Mouse (Mus musculus) embryonic facial prominence, embryonic 15.5 days (tissue): ENCODE results near the gene Tmem209. TPM values are rescaled to one million over a fixed set of nuclear protein-coding genes. Genes with fewer than 3 reads are reported as not detected.
A peak's percentile ranks its signal among the peaks of the same experiment; 100 is the strongest.

Experiments
- ATAC-seq: fragments of 200-750 bp; cut with Nextera tagmentation; 2 replicates; pipeline ENCODE4 v1.8.0; 2017; ENCODE audit warnings: low read depth, moderate TSS enrichment; ENCODE audit not compliant: insufficient number of reproducible peaks, low FRiP score, low TSS enrichment
- H3K27ac ChIP-seq: fragments of 300-500 bp; sonication (generic); replicated peaks from 2 replicates; pipeline ENCODE4 v1.5.1; 2015; ENCODE audit warnings: mild to moderate bottlenecking, inconsistent platforms
- H3K27me3 ChIP-seq: fragments of 300-500 bp; sonication (generic); 2 replicates; pipeline ENCODE4 v1.6.1; 2015; ENCODE audit warnings: inconsistent platforms
- H3K36me3 ChIP-seq: fragments of 300-500 bp; sonication (generic); 2 replicates; pipeline ENCODE4 v1.6.1; 2015; ENCODE audit warnings: mild to moderate bottlenecking, inconsistent platforms
- H3K4me1 ChIP-seq: fragments of 300-500 bp; sonication (generic); 2 replicates; pipeline ENCODE4 v1.6.1; 2015; ENCODE audit warnings: inconsistent platforms
- H3K4me2 ChIP-seq: fragments of 300-500 bp; sonication (generic); replicated peaks from 2 replicates; pipeline ENCODE4 v1.6.1; 2015; ENCODE audit warnings: mild to moderate bottlenecking, inconsistent platforms
- H3K4me3 ChIP-seq: fragments of 300-500 bp; sonication (generic); replicated peaks from 2 replicates; pipeline ENCODE4 v1.5.1; 2015; ENCODE audit warnings: mild to moderate bottlenecking, inconsistent platforms
- H3K9ac ChIP-seq: fragments of 300-500 bp; sonication (generic); 2 replicates; pipeline ENCODE4 v1.6.1; 2015; ENCODE audit warnings: inconsistent platforms
- H3K9me3 ChIP-seq: fragments of 300-500 bp; sonication (generic); replicated peaks from 2 replicates; pipeline ENCODE4 v1.6.1; 2016; ENCODE audit warnings: inconsistent platforms
- WGBS: fragments of 180-500 bp; shearing (Covaris S2); methylation state at CpG from one replicate; pipeline ENCODE4 v1.1.7; 2015; 5-methylcytosine and 5-hydroxymethylcytosine counted together
- polyA plus RNA-seq: library from polyadenylated mRNA; unstranded; fragments of >200 nt; fragmentation: Nextera tagmentation; extraction: Ambion mirVana; gene quantifications from 2 replicates; pipeline ENCODE4 v1.2.1, GENCODE M21; 2015

Tmem209 gene
- polyA plus RNA-seq, 1 experiment from 2014 or later: 29.1 TPM

DNA sequence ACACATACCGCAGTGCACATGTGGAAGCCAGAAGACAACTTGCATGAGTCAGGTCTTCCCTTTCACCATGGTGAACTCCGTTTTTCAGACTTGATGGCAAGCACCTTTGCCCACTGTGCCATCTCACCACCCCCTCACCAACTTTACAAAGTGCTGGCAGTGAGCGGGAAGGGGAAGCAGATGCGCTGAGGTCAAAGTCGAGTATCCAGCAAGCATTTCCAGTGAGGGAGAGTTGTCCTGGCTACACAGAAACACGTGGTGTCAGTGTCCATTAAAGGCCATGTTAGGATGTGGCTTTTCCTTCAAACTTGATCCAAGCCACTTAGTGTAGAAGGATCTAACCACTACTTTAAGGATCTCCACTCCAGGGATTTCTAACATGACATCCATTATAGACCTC lies 31.8 kb downstream of the Tmem209 start:
- no peak overlapping the region for H3K4me2 ChIP-seq
- H3K27me3 ChIP-seq: no peaks in the 10 kb centered on the region
- 0 out of 2 replicates have a peak overlapping the region, but pooled peaks have one; percentile 22 for H3K27ac ChIP-seq
- 89% methylated on average over 6 of the region's 6 CpGs for WGBS
- ATAC-seq: no peak
- peaks cover 31% of the 10 kb centered on the region for H3K36me3 ChIP-seq
- H3K9me3 ChIP-seq: no peaks in the 10 kb centered on the region
- H3K4me1 ChIP-seq: no peaks in the 10 kb centered on the region
- no peak overlapping the region for H3K4me3 ChIP-seq
- H3K9ac ChIP-seq: no peak overlapping the region

- Histone ChIP-seq H3K36me3 (peaks cover 26% of the 10 kb centered on the region), H3K4me3 (no peak overlapping the region), H3K27me3 (no peaks in the 10 kb centered on the region), H3K9ac (no peak overlapping the region), H3K9me3 (no peaks in the 10 kb centered on the region), H3K4me2 (no peak overlapping the region), H3K4me1 (no peaks in the 10 kb centered on the region), H3K27ac (peak overlapping the region; percentile 22; the same call in 1 of the 2 replicates)
- 75% methylated on average over 8 of the region's 8 CpGs for WGBS
- ATAC-seq: no peak; the same call in 1 of the 2 replicates
These were observed 32.3 kb downstream of the Tmem209 start for GRCm38 (mm10) chr6:30477210-30477714.

DNA sequence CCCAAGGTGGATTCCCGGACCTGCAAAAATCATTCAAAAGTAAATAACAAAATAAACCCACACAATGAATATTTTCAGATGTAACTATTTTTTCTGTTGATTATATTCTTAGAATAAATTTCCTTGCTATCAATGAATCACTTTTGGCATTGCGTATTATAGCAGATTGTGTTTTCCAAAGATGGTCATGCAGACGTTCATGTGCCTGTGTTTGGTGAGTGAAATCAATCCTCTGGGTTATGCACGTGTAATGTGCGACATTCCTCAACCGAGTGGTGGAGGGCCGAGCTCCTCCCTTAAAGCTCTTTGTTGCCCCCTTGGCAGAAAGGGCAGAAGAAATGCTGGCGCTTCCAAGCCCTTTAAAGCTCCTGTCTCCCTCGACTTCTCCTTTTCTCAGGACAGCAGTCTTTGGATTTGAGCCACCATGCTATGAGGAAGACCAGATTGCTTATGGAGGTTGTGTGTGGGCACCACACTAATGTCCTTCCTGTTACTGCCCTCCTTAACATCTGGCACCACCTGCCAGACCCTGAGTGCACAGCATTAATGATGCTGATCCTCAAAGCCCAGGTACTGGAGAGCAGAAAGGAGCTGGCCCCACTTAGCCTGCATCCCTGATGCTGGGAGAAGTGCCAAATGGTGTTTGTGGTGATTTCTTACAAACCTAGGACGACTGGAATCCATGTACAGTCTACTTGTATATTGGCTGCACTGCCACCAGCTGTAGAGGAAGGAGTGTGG lies 33.4 kb downstream of the Tmem209 start:
- Histone ChIP-seq H3K9me3 (no peaks in the 10 kb centered on the region), H3K27me3 (no peaks in the 10 kb centered on the region), H3K27ac (no peak overlapping the region), H3K4me3 (no peak overlapping the region), H3K9ac (no peak overlapping the region), H3K4me1 (no peaks in the 10 kb centered on the region), H3K4me2 (no peak overlapping the region), H3K36me3 (peaks cover 23% of the 10 kb centered on the region)
- ATAC-seq: no peak
- 63% methylated on average over 10 of the region's 10 CpGs for WGBS

- H3K4me2 ChIP-seq: no peak overlapping the region
- no peaks in the 10 kb centered on the region for H3K9me3 ChIP-seq
- H3K36me3 ChIP-seq: no peaks in the 10 kb centered on the region
- no peak for ATAC-seq
- H3K4me3 ChIP-seq: no peak overlapping the region
- H3K9ac ChIP-seq: no peak overlapping the region
- no peaks in the 10 kb centered on the region for H3K27me3 ChIP-seq
- WGBS: 32% methylated on average over 3 of the region's 3 CpGs
- peaks cover 6% of the 10 kb centered on the region; the same call in 1 of the 2 replicates for H3K4me1 ChIP-seq
- H3K27ac ChIP-seq: no peak overlapping the region
These were observed 37.9 kb downstream of the Tmem209 start for GRCm38 (mm10) chr6:30471706-30472105.

GRCm38 (mm10) chr6:30469370-30469769 lies 40.2 kb downstream of the Tmem209 start:
- Histone ChIP-seq H3K9ac (no peak overlapping the region), H3K27me3 (no peaks in the 10 kb centered on the region), H3K27ac (no peak overlapping the region), H3K4me1 (peaks cover 9% of the 10 kb centered on the region; the same call in 1 of the 2 replicates), H3K36me3 (no peaks in the 10 kb centered on the region), H3K9me3 (no peaks in the 10 kb centered on the region), H3K4me3 (no peak overlapping the region), H3K4me2 (no peak overlapping the region)
- ATAC-seq: peak; percentile 74; the same call in 1 of the 2 replicates
- WGBS: 68% methylated on average over 12 of the region's 12 CpGs

GRCm38 (mm10) chr6:30468684-30469083 lies 40.9 kb downstream of the Tmem209 start:
- H3K27me3 ChIP-seq: no peaks in the 10 kb centered on the region
- 63% methylated on average over 12 of the region's 12 CpGs for WGBS
- no peak overlapping the region for H3K4me2 ChIP-seq
- no peak overlapping the region for H3K9ac ChIP-seq
- no peaks in the 10 kb centered on the region for H3K9me3 ChIP-seq
- ATAC-seq: no peak
- no peak overlapping the region for H3K4me3 ChIP-seq
- H3K36me3 ChIP-seq: no peaks in the 10 kb centered on the region
- H3K4me1 ChIP-seq: peaks cover 9% of the 10 kb centered on the region; the same call in 1 of the 2 replicates
- H3K27ac ChIP-seq: no peak overlapping the region

- H3K9me3 ChIP-seq: no peaks in the 10 kb centered on the region
- no peaks in the 10 kb centered on the region for H3K36me3 ChIP-seq
- no peak overlapping the region for H3K27ac ChIP-seq
- ATAC-seq: no peak
- H3K27me3 ChIP-seq: no peaks in the 10 kb centered on the region
- no peak overlapping the region for H3K9ac ChIP-seq
- no peak overlapping the region for H3K4me2 ChIP-seq
- no peak overlapping the region for H3K4me3 ChIP-seq
- peaks cover 9% of the 10 kb centered on the region; the same call in 1 of the 2 replicates for H3K4me1 ChIP-seq
- WGBS: 67% methylated on average over 1 of the region's 1 CpGs
These were observed 41.5 kb downstream of the Tmem209 start for GRCm38 (mm10) chr6:30468058-30468457.

GRCm38 (mm10) chr6:30465586-30465985 lies 44.0 kb downstream of the Tmem209 start:
- ATAC-seq: no peak
- Histone ChIP-seq H3K9me3 (no peaks in the 10 kb centered on the region), H3K27ac (no peak overlapping the region), H3K4me1 (peaks cover 29% of the 10 kb centered on the region), H3K27me3 (no peaks in the 10 kb centered on the region), H3K4me3 (no peak overlapping the region), H3K9ac (no peak overlapping the region), H3K4me2 (no peak overlapping the region), H3K36me3 (no peaks in the 10 kb centered on the region)
- WGBS: 82% methylated on average over 11 of the region's 11 CpGs

DNA sequence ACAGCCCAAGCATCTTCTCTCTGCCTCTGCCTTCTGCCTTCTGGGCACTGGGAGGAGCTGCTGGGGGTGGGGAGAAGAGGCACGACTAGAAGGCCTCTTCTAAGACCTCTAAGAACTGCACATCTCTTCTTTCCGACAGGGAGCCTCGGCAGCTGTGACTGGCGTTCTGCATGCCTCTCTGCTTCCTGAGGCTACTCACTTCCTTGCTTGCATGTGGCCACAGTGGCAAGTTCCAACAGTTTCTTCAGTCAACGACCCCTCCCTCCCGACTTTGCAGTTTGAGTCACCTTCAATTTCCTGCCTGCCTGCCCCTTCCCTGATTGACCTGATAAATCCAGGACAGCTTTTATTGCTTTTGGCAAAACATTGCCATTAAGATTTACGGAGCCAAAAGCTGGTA lies 46.8 kb downstream of the Tmem209 start:
- H3K9me3 ChIP-seq: no peaks in the 10 kb centered on the region
- peaks cover 36% of the 10 kb centered on the region for H3K4me1 ChIP-seq
- no peak for ATAC-seq
- no peaks in the 10 kb centered on the region for H3K36me3 ChIP-seq
- no peak overlapping the region for H3K4me3 ChIP-seq
- WGBS: 20% methylated on average over 7 of the region's 7 CpGs
- H3K27me3 ChIP-seq: no peaks in the 10 kb centered on the region
- no peak overlapping the region for H3K9ac ChIP-seq
- H3K27ac ChIP-seq: no peak overlapping the region
- no peak overlapping the region for H3K4me2 ChIP-seq

DNA sequence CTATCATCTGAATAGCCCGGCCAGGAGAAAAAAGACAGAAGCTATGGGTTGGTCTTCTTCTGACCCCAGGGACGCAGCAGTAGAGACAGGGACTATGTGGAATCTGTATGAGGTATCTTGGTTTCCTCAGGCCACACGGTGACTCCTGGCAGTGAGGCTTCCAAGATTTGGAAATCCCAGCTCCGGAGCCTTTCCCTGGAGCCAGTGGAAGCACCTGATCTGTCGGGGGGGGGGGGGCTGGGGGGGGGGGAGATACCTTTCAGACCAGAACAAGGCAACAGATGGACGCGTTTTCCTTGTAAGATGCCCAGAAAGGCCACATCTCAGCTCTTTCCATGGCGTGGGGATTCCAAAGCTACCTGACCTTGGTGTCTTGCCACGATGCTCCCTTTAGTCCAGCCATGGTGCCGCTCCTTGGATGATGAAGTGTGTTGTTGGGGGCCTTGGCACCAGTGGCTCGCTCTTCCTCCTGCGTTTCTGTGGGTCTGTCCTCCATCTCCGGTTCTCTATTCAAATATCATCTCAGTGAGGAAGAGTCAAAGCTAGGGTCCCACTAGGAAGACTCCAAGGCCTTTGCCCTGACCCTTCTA lies 47.7 kb downstream of the Tmem209 start:
- Histone ChIP-seq H3K36me3 (no peaks in the 10 kb centered on the region), H3K9ac (no peak overlapping the region), H3K27me3 (no peaks in the 10 kb centered on the region), H3K27ac (no peak overlapping the region), H3K9me3 (no peaks in the 10 kb centered on the region), H3K4me1 (peaks cover 36% of the 10 kb centered on the region), H3K4me2 (no peak overlapping the region), H3K4me3 (no peak overlapping the region)
- 85% methylated on average over 13 of the region's 13 CpGs for WGBS
- ATAC-seq: no peak

GRCm38 (mm10) chr6:30460750-30461446 lies 48.7 kb downstream of the Tmem209 start:
- no peak overlapping the region for H3K9ac ChIP-seq
- H3K27ac ChIP-seq: peak overlapping the region; percentile 85
- H3K27me3 ChIP-seq: no peaks in the 10 kb centered on the region
- H3K4me3 ChIP-seq: peak overlapping the region; percentile 4; the same call in 1 of the 2 replicates
- peak overlapping the region; percentile 72 for H3K4me2 ChIP-seq
- H3K9me3 ChIP-seq: no peaks in the 10 kb centered on the region
- no peaks in the 10 kb centered on the region for H3K36me3 ChIP-seq
- peak; percentile 82 for ATAC-seq
- peaks cover 33% of the 10 kb centered on the region for H3K4me1 ChIP-seq
- 19% methylated on average over 19 of the region's 19 CpGs for WGBS
